Mouse (Mus musculus) left cerebral cortex, postnatal 25 days (tissue): Measurements from ENCODE around the gene Nyx. TPM values are rescaled to one million over a fixed set of nuclear protein-coding genes. Genes with fewer than 3 reads are reported as not detected.

Experiments used
- total RNA-seq, 2 experiments: library from RNA; stranded (reverse); gene quantifications; 2 replicates each; pipeline ENCODE4 v1.2.3; 2021

The Nyx gene
- total RNA-seq, 2 experiments from 2014 or later = 0.23 to 0.55 TPM

Other genes with a start within 250 kb of the Nyx start
- gene Ddx3x, start 185.1 kb upstream of the Nyx start, total RNA-seq = 100 to 1,000 TPM; 154 to 182 TPM
- gene Gpr34, start 166.0 kb downstream of the Nyx start, total RNA-seq = 10 to 100 TPM; 11.8 to 14.4 TPM
- gene Gpr82, start 195.3 kb downstream of the Nyx start, total RNA-seq = not detected